Mouse (Mus musculus) heart, postnatal 0 days (tissue): ENCODE measurements at regions not wholly inside any gene's neighbourhood (a gene's known extent, or its start where the extent isn't known, plus 50 kb on each side); places are given as distances from the start of the nearest gene placed in this dataset.

Experiments used
- ATAC-seq: fragments of 200-750 bp; cut with Nextera tagmentation; 2 replicates; pipeline ENCODE4 v1.8.0; 2017; ENCODE audit warnings: low read depth, moderate number of reproducible peaks, moderate library complexity; ENCODE audit not compliant: insufficient read depth
- DNase-seq: peaks from one replicate; pipeline ENCODE4 v3.0.0-alpha.2; 2016; ENCODE audit warnings: low spot score
- H3K27ac ChIP-seq: fragments of 300-500 bp; sonication (generic); 2 replicates; pipeline ENCODE4 v1.5.1; 2014; ENCODE audit warnings: low read depth, mild to moderate bottlenecking
- H3K27me3 ChIP-seq: fragments of 300-500 bp; sonication (generic); 2 replicates; pipeline ENCODE4 v1.6.1; 2014; ENCODE audit warnings: low read length, mixed read lengths; ENCODE audit not compliant: control insufficient read depth, insufficient read depth
- H3K36me3 ChIP-seq: fragments of 300-500 bp; sonication (generic); replicated peaks from 2 replicates; pipeline ENCODE4 v1.6.1; 2014; ENCODE audit warnings: low read length, mixed read lengths; ENCODE audit not compliant: control insufficient read depth, insufficient read depth
- H3K4me1 ChIP-seq: fragments of 300-500 bp; sonication (generic); 2 replicates; pipeline ENCODE4 v1.6.1; 2014; ENCODE audit warnings: antibody characterized with exemption; ENCODE audit not compliant: control insufficient read depth, insufficient read depth
- H3K4me2 ChIP-seq: fragments of 300-500 bp; sonication (generic); 2 replicates; pipeline ENCODE4 v1.6.1; 2014; ENCODE audit warnings: low read depth, mild to moderate bottlenecking, low read length, moderate library complexity
- H3K4me3 ChIP-seq: fragments of 300-500 bp; sonication (generic); 2 replicates; pipeline ENCODE4 v1.5.1; 2014; ENCODE audit warnings: low read depth, low read length
- H3K9ac ChIP-seq: fragments of 300-500 bp; sonication (generic); replicated peaks from 2 replicates; pipeline ENCODE4 v1.6.1; 2014; ENCODE audit warnings: low read depth, low read length, mixed read lengths
- H3K9me3 ChIP-seq: fragments of 300-500 bp; sonication (generic); replicated peaks from 2 replicates; pipeline ENCODE4 v1.6.1; 2016; ENCODE audit warnings: low read length; ENCODE audit not compliant: control insufficient read depth
- CTCF ChIP-seq: IDR thresholded peaks from 2 replicates; pipeline ENCODE4 v1.5.1; 2016; ENCODE audit warnings: antibody characterized with exemption, control low read depth, low read depth
- EP300 ChIP-seq: IDR thresholded peaks from 2 replicates; pipeline ENCODE4 v1.6.1; 2016; ENCODE audit warnings: antibody characterized with exemption, low read depth
- WGBS: fragments of 180-500 bp; shearing (Covaris S2); extraction: QIAGEN DNeasy Blood & Tissue Kit; methylation state at CpG from one replicate; pipeline ENCODE4 v1.1.7; 2014; 5-methylcytosine and 5-hydroxymethylcytosine counted together

DNA sequence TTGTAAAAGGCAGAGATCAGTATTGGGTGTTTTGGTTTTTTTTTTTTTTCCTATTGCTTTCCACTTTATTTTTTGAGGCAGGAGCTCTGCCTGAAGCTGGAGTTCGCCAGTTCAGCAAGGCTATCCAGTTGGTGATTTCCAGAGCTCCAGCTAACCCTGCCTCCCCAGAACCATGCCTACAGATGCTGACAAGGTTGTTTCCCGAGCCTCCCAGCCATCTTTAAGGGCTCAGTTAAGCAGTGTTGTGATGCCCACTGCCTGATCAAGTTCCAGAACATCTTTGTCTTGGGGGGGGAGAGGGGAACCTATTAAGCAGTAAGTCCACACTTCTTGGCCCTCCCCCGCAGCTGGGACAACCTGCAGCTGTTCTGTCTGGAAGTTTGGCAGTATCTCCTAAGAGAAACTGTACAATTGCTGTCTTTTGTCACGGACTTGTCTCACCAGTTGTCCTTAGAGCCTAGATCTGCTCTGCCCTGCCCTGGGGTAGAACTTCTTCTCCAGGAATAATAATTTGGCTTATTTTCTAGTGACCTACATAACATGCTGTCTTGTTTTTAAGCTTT, 114.1 kb downstream of the Zfp706 start:
- Histone ChIP-seq H3K36me3 (no peaks in the 10 kb centered on the region), H3K9ac (no peak overlapping the region), H3K27me3 (no peaks in the 10 kb centered on the region), H3K4me3 (no peak overlapping the region), H3K4me2 (no peak overlapping the region), H3K9me3 (no peaks in the 10 kb centered on the region), H3K27ac (no peak overlapping the region), H3K4me1 (no peaks in the 10 kb centered on the region)
- WGBS: 61% methylated on average over 4 of the region's 4 CpGs
- ATAC-seq: no peak
- DNase-seq: no peak
- TF ChIP-seq EP300: no peak
- no peak for TF ChIP-seq CTCF

- no peaks in the 10 kb centered on the region for H3K36me3 ChIP-seq
- H3K27me3 ChIP-seq: no peaks in the 10 kb centered on the region
- H3K4me3 ChIP-seq: no peak overlapping the region
- no peak for DNase-seq
- H3K4me2 ChIP-seq: no peak overlapping the region
- no peak overlapping the region for H3K9ac ChIP-seq
- 32% methylated on average over 15 of the region's 15 CpGs for WGBS
- TF ChIP-seq EP300: no peak
- no peak for TF ChIP-seq CTCF
- no peaks in the 10 kb centered on the region for H3K9me3 ChIP-seq
- no peak for ATAC-seq
- no peak overlapping the region for H3K27ac ChIP-seq
- no peaks in the 10 kb centered on the region for H3K4me1 ChIP-seq
Measured at GRCm38 (mm10) chr15:36892576-36893205, 114.9 kb downstream of the Zfp706 start.

- TF ChIP-seq EP300 (no peak), CTCF (no peak)
- Histone ChIP-seq H3K4me1 (no peaks in the 10 kb centered on the region), H3K27me3 (no peaks in the 10 kb centered on the region), H3K27ac (no peak overlapping the region), H3K36me3 (no peaks in the 10 kb centered on the region), H3K9me3 (no peaks in the 10 kb centered on the region), H3K4me2 (no peak overlapping the region), H3K9ac (no peak overlapping the region), H3K4me3 (no peak overlapping the region)
- DNase-seq (no peak), ATAC-seq (no peak)
- WGBS: 38% methylated on average over 12 of the region's 12 CpGs
Measured at GRCm38 (mm10) chr15:36891851-36892250, 115.7 kb downstream of the Zfp706 start.

DNA sequence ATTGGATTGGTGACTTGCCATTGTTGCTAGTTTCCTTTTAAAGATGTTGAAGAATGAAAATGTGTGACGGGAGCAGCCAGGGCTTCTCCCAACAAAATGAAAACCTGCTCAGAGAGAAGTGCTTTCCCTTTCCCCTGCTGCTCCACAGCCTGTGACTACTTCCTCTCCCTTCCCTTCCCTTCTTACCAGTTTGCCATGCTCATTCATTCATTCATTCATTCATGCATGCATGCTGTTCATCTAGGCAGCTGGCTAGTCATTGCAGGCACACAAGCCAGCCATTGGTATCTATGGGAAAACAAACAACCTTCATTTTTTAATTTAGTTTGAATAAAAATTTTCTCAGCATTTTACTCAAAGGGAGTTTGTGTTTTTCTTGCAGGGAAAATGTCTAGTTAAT, 116.3 kb downstream of the Zfp706 start:
- DNase-seq (no peak), ATAC-seq (no peak)
- WGBS: 65% methylated on average over 1 of the region's 1 CpGs
- Histone ChIP-seq H3K9ac (no peak overlapping the region), H3K4me1 (no peaks in the 10 kb centered on the region), H3K9me3 (no peaks in the 10 kb centered on the region), H3K27ac (no peak overlapping the region), H3K4me2 (no peak overlapping the region), H3K36me3 (no peaks in the 10 kb centered on the region), H3K4me3 (no peak overlapping the region), H3K27me3 (no peaks in the 10 kb centered on the region)
- no peak for TF ChIP-seq EP300
- TF ChIP-seq CTCF: no peak

GRCm38 (mm10) chr15:36889072-36889471, 118.5 kb downstream of the Zfp706 start:
- Histone ChIP-seq H3K9ac (no peak overlapping the region), H3K27me3 (no peaks in the 10 kb centered on the region), H3K4me1 (0 out of 2 replicates have a peak, but pooled peaks cover 7% of the 10 kb centered on the region), H3K27ac (no peak overlapping the region), H3K4me3 (no peak overlapping the region), H3K9me3 (no peaks in the 10 kb centered on the region), H3K36me3 (no peaks in the 10 kb centered on the region), H3K4me2 (no peak overlapping the region)
- no peak for TF ChIP-seq EP300
- TF ChIP-seq CTCF: peak; percentile 21
- DNase-seq (no peak), ATAC-seq (no peak)
- WGBS: 69% methylated on average over 3 of the region's 3 CpGs
